ENCODE assay signal across 7 mouse cellular contexts in genomic region chr4:122890881-122891481, GRCm38 (mm10). TPM values are rescaled to one million over a fixed set of nuclear protein-coding genes. Genes with fewer than 3 reads are reported as not detected.
DNase-seq lines count a peak whose midpoint lies in the region; ATAC-seq lines count a peak whose summit lies in the region.

No protein-coding gene starts in this region.

- H3K4me1 ChIP-seq in midbrain, embryonic 15.5 days = peaks cover 10% of the 10 kb centered on the region

- WGBS in midbrain, embryonic 15.5 days = 8% methylated on average over 3 of the region's 3 CpGs

- DNase-seq in Muller cell, postnatal 12 days (ENCODE audit: inconsistent ontology term) = peak; percentile 81
- peak; percentile 80 for DNase-seq in brain, embryonic 18.5 days (ENCODE audit: low read depth, low spot score)
- peak; percentile 67 to 69 for DNase-seq in frontal cortex, postnatal 10 days (ENCODE audit: low spot score in 2 of 2)
- peak; percentile 80 for DNase-seq in heart, postnatal 4 days
- DNase-seq in left cerebral cortex, adult 18-20 months (ENCODE audit: low spot score in 2 of 2) = peak; percentile 77 to 84
- peak; percentile 87 for DNase-seq in testis, postnatal 14 days (ENCODE audit: low spot score)

- no peaks in the 10 kb centered on the region for H3K9me3 ChIP-seq in midbrain, embryonic 15.5 days

- H3K36me3 ChIP-seq in midbrain, embryonic 15.5 days (replicated peaks) = no peaks in the 10 kb centered on the region

- H3K27ac ChIP-seq in midbrain, embryonic 15.5 days = peak overlapping the region; percentile 65

- no peak overlapping the region for H3K4me3 ChIP-seq in midbrain, embryonic 15.5 days

- ATAC-seq in midbrain, embryonic 15.5 days (replicated peaks) = no peak

- no peak overlapping the region for H3K4me2 ChIP-seq in midbrain, embryonic 15.5 days

- no peak overlapping the region for H3K9ac ChIP-seq in midbrain, embryonic 15.5 days

- no peaks in the 10 kb centered on the region for H3K27me3 ChIP-seq in midbrain, embryonic 15.5 days (replicated peaks)

RNA-seq across cellular contexts. Expression of gene Cap1, which starts 5.1 kb away (rescaled TPM):
- total RNA-seq in heart, postnatal 4 days (2021) = 10 to 100 TPM; 88.9 to 90.8 TPM
- 100 to 1,000 TPM; 273 to 281 TPM for total RNA-seq in left cerebral cortex, adult 18-20 months (2021)
- 66.9 and 69.4 TPM in 2 replicates for polyA plus RNA-seq in midbrain, embryonic 15.5 days (2015; fragmentation: Nextera tagmentation; extraction: Ambion mirVana)

RNA-seq across cellular contexts. Expression of gene Ppt1, which starts 54.9 kb away (rescaled TPM):
- total RNA-seq in heart, postnatal 4 days (2021) = 10 to 100 TPM; 35.5 to 36.4 TPM
- total RNA-seq in left cerebral cortex, adult 18-20 months (2021) = 100 to 1,000 TPM; 105 to 111 TPM
- polyA plus RNA-seq in midbrain, embryonic 15.5 days (2015; fragmentation: Nextera tagmentation; extraction: Ambion mirVana) = 90.6 and 91.4 TPM in 2 replicates
